Mouse (Mus musculus): ENCODE results near the gene Dcdc2b. TPM values are rescaled to one million over a fixed set of nuclear protein-coding genes. Genes with fewer than 3 reads are reported as not detected.

Dcdc2b gene
- total and polyA plus RNA-seq, 3 experiments = 0.39 to 1.7 (median 0.45) TPM

DNA sequence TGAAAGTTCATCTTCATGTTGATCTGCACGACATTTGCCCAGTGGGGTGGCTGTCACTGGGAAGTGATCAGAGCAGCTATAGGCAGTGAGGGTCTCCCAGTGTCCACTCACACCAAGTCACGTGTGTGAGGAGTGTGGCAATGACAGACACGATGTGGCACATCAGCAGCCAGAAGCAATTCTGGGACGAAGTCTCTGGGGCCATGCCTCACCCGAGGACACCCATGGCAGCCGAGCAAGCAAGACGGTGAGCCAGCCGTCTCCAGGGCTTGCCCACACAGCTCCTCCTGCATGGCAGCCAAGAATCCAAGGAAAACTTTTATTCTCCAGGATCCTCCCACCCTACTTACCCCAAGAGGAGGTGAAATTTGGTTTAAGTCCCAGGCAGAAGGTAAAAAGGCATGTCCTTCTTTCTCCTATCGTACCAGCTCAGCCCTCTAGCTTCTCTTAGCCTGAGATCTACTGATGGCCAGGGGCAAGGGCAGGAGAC is 1.8 kb upstream of the Dcdc2b start:
- H3K36me3 ChIP-seq (ENCODE audit: control insufficient read depth, insufficient read depth, low read length) = no peaks in the 10 kb centered on the region
- H3K9ac ChIP-seq (ENCODE audit: low read depth, low read length) = no peak overlapping the region
- intact Hi-C loops (cut with DNase I) = loop anchor here (5.0 kb wide), 1 partner anchor 284 kb away; no protein-coding TSS in a partner anchor
- H3K79me2 ChIP-seq (replicated peaks; ENCODE audit: control insufficient read depth, insufficient read depth, low read length) = no peaks in the 10 kb centered on the region
- TF ChIP-seq POLR2A (IDR thresholded peaks at IDR 0.05; ENCODE audit: insufficient read depth, low read depth, low read length) (no peak), CTCF (IDR thresholded peaks at IDR 0.05) (no peak), EP300 (IDR thresholded peaks at IDR 0.05; ENCODE audit: insufficient read depth, low read depth, low read length) (no peak)
- H3K4me1 ChIP-seq (ENCODE audit: control insufficient read depth, insufficient read depth, low read length) = peaks cover 8% of the 10 kb centered on the region
- H3K27me3 ChIP-seq (ENCODE audit: control insufficient read depth, insufficient read depth, low read length) = no peaks in the 10 kb centered on the region
- H3K27ac ChIP-seq = no peak overlapping the region
- no peak for DNase-seq
- no peak overlapping the region for H3K4me3 ChIP-seq
- WGBS = 85% methylated on average over 9 of the region's 9 CpGs

GRCm38 (mm10) chr4:129610472-129610871 is 3.6 kb downstream of the Dcdc2b start:
- Histone ChIP-seq H3K36me3 (ENCODE audit: control insufficient read depth, insufficient read depth, low read length) (no peaks in the 10 kb centered on the region), H3K27ac (no peak overlapping the region), H3K4me1 (ENCODE audit: control insufficient read depth, insufficient read depth, low read length) (no peaks in the 10 kb centered on the region; the same call in 1 of the 2 replicates), H3K9ac (ENCODE audit: low read depth, low read length) (no peak overlapping the region), H3K27me3 (ENCODE audit: control insufficient read depth, insufficient read depth, low read length) (no peaks in the 10 kb centered on the region), H3K79me2 (replicated peaks; ENCODE audit: control insufficient read depth, insufficient read depth, low read length) (no peaks in the 10 kb centered on the region), H3K4me3 (no peak overlapping the region)
- DNase-seq = no peak
- WGBS = 48% methylated on average over 4 of the region's 4 CpGs
- TF ChIP-seq EP300 (IDR thresholded peaks at IDR 0.05; ENCODE audit: insufficient read depth, low read depth, low read length) (no peak), POLR2A (IDR thresholded peaks at IDR 0.05; ENCODE audit: insufficient read depth, low read depth, low read length) (no peak), CTCF (IDR thresholded peaks at IDR 0.05) (no peak)
- intact Hi-C loops (cut with DNase I) = no loop called here

DNA sequence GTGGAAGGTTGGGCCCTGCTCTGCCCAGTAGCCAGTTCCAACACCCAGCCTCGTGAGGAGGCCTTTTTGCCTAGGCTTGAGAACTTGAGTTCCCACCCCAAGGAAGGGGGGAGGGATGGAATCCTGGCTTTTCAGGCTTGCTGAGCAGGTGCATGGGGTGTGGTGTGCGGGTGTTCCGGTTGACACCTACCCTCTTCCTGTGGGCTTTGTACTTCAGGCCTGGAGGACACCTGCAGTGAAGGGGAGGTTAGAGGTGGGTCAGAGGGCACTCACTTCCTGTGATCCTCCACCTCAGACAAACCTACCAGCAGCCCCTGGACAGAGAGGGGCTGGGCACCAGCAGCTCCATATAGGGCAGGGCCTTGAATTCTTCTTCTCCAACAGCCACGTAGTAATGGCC is 4.0 kb downstream of the Dcdc2b start:
- TF ChIP-seq EP300 (IDR thresholded peaks at IDR 0.05; ENCODE audit: insufficient read depth, low read depth, low read length) (no peak), POLR2A (IDR thresholded peaks at IDR 0.05; ENCODE audit: insufficient read depth, low read depth, low read length) (no peak), CTCF (IDR thresholded peaks at IDR 0.05) (no peak)
- intact Hi-C loops (cut with DNase I) = no loop called here
- Histone ChIP-seq H3K36me3 (ENCODE audit: control insufficient read depth, insufficient read depth, low read length) (no peaks in the 10 kb centered on the region), H3K79me2 (replicated peaks; ENCODE audit: control insufficient read depth, insufficient read depth, low read length) (no peaks in the 10 kb centered on the region), H3K4me3 (no peak overlapping the region), H3K9ac (ENCODE audit: low read depth, low read length) (no peak overlapping the region), H3K27me3 (ENCODE audit: control insufficient read depth, insufficient read depth, low read length) (no peaks in the 10 kb centered on the region), H3K4me1 (ENCODE audit: control insufficient read depth, insufficient read depth, low read length) (no peaks in the 10 kb centered on the region; the same call in 1 of the 2 replicates), H3K27ac (no peak overlapping the region)
- 73% methylated on average over 4 of the region's 4 CpGs for WGBS
- DNase-seq = no peak

GRCm38 (mm10) chr4:129609139-129609631 is 4.9 kb downstream of the Dcdc2b start:
- TF ChIP-seq EP300 (IDR thresholded peaks at IDR 0.05; ENCODE audit: insufficient read depth, low read depth, low read length) (no peak), POLR2A (IDR thresholded peaks at IDR 0.05; ENCODE audit: insufficient read depth, low read depth, low read length) (no peak), CTCF (IDR thresholded peaks at IDR 0.05) (no peak)
- Histone ChIP-seq H3K4me1 (ENCODE audit: control insufficient read depth, insufficient read depth, low read length) (no peaks in the 10 kb centered on the region; the same call in 1 of the 2 replicates), H3K4me3 (no peak overlapping the region), H3K79me2 (replicated peaks; ENCODE audit: control insufficient read depth, insufficient read depth, low read length) (no peaks in the 10 kb centered on the region), H3K27ac (no peak overlapping the region), H3K27me3 (ENCODE audit: control insufficient read depth, insufficient read depth, low read length) (no peaks in the 10 kb centered on the region), H3K36me3 (ENCODE audit: control insufficient read depth, insufficient read depth, low read length) (no peaks in the 10 kb centered on the region), H3K9ac (ENCODE audit: low read depth, low read length) (no peak overlapping the region)
- DNase-seq = no peak
- 75% methylated on average over 12 of the region's 12 CpGs for WGBS
- intact Hi-C loops (cut with DNase I) = loop anchor here (2.0 kb wide), 2 partner anchors 24 to 60 kb away; no protein-coding TSS in a partner anchor

DNA sequence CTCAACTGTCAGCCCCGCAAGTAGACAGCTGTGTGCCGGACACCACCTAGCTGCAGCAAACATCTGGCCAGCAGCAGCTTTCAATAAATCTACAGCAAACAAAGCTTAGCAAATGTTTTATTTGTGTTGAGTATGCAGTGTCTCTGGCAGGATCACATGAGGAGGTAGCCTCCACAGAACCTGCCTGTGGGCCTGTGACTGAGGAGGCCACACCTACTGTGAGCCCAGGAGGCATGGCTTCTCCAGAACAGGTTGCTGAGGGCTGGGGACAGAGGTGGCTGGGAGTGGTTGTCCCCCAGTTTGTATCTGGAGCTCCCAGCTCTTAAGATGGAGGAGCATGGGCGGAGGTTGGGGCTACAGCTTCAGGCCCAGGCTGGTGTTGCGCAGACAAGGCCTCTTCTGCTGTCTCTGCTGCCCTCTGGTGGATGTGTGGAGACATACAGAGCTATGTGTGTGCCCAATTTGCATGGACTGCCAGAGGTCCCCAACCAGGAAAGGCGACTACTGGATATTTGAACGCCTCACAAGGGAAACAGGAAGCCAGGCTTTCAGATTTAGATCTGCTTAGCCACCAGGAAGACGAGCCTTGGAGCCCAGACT is 5.5 kb downstream of the Dcdc2b start:
- Histone ChIP-seq H3K4me1 (ENCODE audit: control insufficient read depth, insufficient read depth, low read length) (no peaks in the 10 kb centered on the region; the same call in 1 of the 2 replicates), H3K36me3 (ENCODE audit: control insufficient read depth, insufficient read depth, low read length) (no peaks in the 10 kb centered on the region), H3K4me3 (no peak overlapping the region), H3K27ac (no peak overlapping the region), H3K9ac (ENCODE audit: low read depth, low read length) (no peak overlapping the region), H3K79me2 (replicated peaks; ENCODE audit: control insufficient read depth, insufficient read depth, low read length) (no peaks in the 10 kb centered on the region), H3K27me3 (ENCODE audit: control insufficient read depth, insufficient read depth, low read length) (no peaks in the 10 kb centered on the region)
- intact Hi-C loops (cut with DNase I) = loop anchor here (2.0 kb wide), 2 partner anchors 24 to 60 kb away; no protein-coding TSS in a partner anchor
- WGBS = 33% methylated on average over 7 of the region's 7 CpGs
- peak; percentile 74 to 77 for DNase-seq
- TF ChIP-seq POLR2A (IDR thresholded peaks at IDR 0.05; ENCODE audit: insufficient read depth, low read depth, low read length) (0 out of 2 replicates have a peak, but pooled peaks have one; percentile 33), CTCF (IDR thresholded peaks at IDR 0.05) (peak; percentile 87), EP300 (IDR thresholded peaks at IDR 0.05; ENCODE audit: insufficient read depth, low read depth, low read length) (peak; percentile 91)

All from heart, adult 2 months (tissue).